Mouse (Mus musculus) forebrain, embryonic 15.5 days (tissue): ENCODE data around the gene Map3k4. TPM values are rescaled to one million over a fixed set of nuclear protein-coding genes. Genes with fewer than 3 reads are reported as not detected.

Experiments
- ATAC-seq: fragments of 200-750 bp; cut with Nextera tagmentation; replicated peaks from 2 replicates; pipeline ENCODE4 v1.8.0; 2017; ENCODE audit warnings: mild to moderate bottlenecking, moderate TSS enrichment, moderate library complexity
- H3K27ac ChIP-seq: fragments of 300-500 bp; sonication (generic); replicated peaks from 2 replicates; pipeline ENCODE4 v1.5.1; 2015; ENCODE audit warnings: mild to moderate bottlenecking, inconsistent platforms
- H3K27me3 ChIP-seq: fragments of 300-500 bp; sonication (generic); 2 replicates; pipeline ENCODE4 v1.6.1; 2015; ENCODE audit warnings: inconsistent platforms
- H3K36me3 ChIP-seq: fragments of 300-500 bp; sonication (generic); 2 replicates; pipeline ENCODE4 v1.6.1; 2015; ENCODE audit warnings: mild to moderate bottlenecking, inconsistent platforms
- H3K4me1 ChIP-seq: fragments of 300-500 bp; sonication (generic); 2 replicates; pipeline ENCODE4 v1.6.1; 2015; ENCODE audit warnings: inconsistent platforms
- H3K4me2 ChIP-seq: fragments of 300-500 bp; sonication (generic); replicated peaks from 2 replicates; pipeline ENCODE4 v1.6.1; 2015; ENCODE audit warnings: mild to moderate bottlenecking, inconsistent platforms
- H3K4me3 ChIP-seq: fragments of 300-500 bp; sonication (generic); 2 replicates; pipeline ENCODE4 v1.5.1; 2015; ENCODE audit warnings: mild to moderate bottlenecking, inconsistent platforms
- H3K9ac ChIP-seq: fragments of 300-500 bp; sonication (generic); replicated peaks from 2 replicates; pipeline ENCODE4 v1.6.1; 2015; ENCODE audit warnings: mild to moderate bottlenecking, inconsistent platforms
- H3K9me3 ChIP-seq: fragments of 300-500 bp; sonication (generic); 2 replicates; pipeline ENCODE4 v1.6.1; 2016; ENCODE audit warnings: inconsistent platforms
- WGBS: fragments of 180-500 bp; shearing (Covaris S2); methylation state at CpG from one replicate; pipeline ENCODE4 v1.1.7; 2015; ENCODE audit warnings: mixed read lengths; 5-methylcytosine and 5-hydroxymethylcytosine counted together
- polyA plus RNA-seq: library from polyadenylated mRNA; unstranded; fragments of >200 nt; fragmentation: Nextera tagmentation; extraction: Ambion mirVana; gene quantifications from 2 replicates; pipeline ENCODE4 v1.2.1, GENCODE M21; 2015

Map3k4 gene
- polyA plus RNA-seq, 1 experiment from 2014 or later: 47.3 TPM

DNA sequence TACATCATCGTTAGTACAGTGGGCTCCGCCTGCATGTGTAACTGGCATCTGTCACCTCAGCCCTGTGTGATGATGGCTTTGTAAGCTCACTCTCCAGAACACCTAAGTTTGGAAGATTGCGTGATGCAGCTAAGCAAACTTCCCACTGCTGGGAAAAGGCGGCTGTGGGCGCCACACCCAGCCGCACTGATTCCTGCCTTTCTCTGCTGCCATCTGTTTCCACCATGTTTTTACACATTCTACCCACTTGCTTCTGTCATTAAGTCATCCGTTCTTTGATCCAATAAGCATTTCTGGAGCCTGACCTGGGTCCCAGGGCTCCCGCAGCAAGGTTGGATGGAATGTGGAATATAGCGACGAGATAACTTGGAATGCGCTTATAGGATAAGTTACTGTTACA lies 106.7 kb downstream of the Map3k4 start:
- no peak overlapping the region for H3K9ac ChIP-seq
- peaks cover 28% of the 10 kb centered on the region for H3K4me1 ChIP-seq
- H3K27me3 ChIP-seq: no peaks in the 10 kb centered on the region
- H3K4me2 ChIP-seq: no peak overlapping the region
- H3K27ac ChIP-seq: 0 out of 2 replicates have a peak overlapping the region, but pooled peaks have one; percentile 5
- H3K9me3 ChIP-seq: no peaks in the 10 kb centered on the region
- 82% methylated on average over 11 of the region's 11 CpGs for WGBS
- peaks cover 25% of the 10 kb centered on the region for H3K36me3 ChIP-seq
- no peak for ATAC-seq
- no peak overlapping the region for H3K4me3 ChIP-seq

DNA sequence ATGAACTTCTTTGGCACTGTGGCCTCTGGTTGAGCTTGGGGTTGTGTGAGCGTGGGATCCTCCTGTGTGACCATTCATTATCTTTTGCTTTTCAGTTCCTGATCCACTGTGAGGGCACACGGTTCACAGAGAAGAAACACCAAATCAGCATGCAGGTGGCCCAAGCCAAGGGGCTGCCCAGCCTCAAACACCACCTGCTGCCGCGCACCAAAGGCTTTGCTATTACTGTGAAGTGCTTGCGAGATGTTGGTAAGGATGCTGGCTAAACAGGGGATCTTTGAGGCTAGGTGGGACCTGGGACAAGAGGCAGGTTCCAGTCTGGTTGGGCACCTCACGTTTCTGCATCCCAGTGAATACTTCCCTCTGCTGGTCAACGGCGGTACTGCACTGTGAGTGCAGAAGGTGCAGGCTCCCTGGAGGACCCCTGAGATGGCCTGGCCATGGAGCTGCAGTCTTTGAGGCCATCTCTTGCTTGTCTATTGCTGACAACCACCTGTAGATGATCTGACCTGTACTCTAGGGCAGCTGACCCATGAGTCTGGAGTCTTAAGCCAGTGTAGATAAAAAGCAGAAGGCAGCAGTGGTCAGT lies 108.0 kb downstream of the Map3k4 start:
- H3K4me2 ChIP-seq: no peak overlapping the region
- H3K4me3 ChIP-seq: no peak overlapping the region
- no peaks in the 10 kb centered on the region for H3K9me3 ChIP-seq
- peaks cover 19% of the 10 kb centered on the region for H3K36me3 ChIP-seq
- H3K27ac ChIP-seq: no peak overlapping the region
- H3K9ac ChIP-seq: no peak overlapping the region
- 34% methylated on average over 8 of the region's 8 CpGs for WGBS
- H3K4me1 ChIP-seq: peaks cover 39% of the 10 kb centered on the region
- peak; percentile 45 for ATAC-seq
- no peaks in the 10 kb centered on the region for H3K27me3 ChIP-seq

DNA sequence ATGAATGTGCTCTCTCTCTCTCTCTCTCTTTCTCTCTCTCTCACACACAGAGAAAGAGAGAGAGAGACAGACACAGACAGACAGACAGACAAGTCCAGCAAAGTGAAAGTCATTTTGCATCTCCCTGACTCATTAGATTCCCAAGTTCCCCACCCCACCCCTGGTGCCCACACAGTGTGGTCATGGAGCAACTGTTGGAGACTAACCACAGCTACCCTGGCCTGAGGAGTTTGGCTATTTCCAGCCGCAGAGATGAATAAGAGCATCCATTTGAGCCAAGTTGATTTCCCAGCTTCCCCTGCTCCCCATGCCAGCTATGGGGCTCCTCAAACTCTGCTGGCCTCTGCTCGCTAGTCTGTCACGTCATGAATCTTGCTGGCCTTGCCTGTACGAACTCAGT lies 109.1 kb downstream of the Map3k4 start:
- Histone ChIP-seq H3K27me3 (no peaks in the 10 kb centered on the region), H3K4me3 (no peak overlapping the region), H3K4me1 (peaks cover 50% of the 10 kb centered on the region), H3K9ac (no peak overlapping the region), H3K4me2 (no peak overlapping the region), H3K27ac (no peak overlapping the region), H3K36me3 (peaks cover 14% of the 10 kb centered on the region; the same call in 1 of the 2 replicates), H3K9me3 (no peaks in the 10 kb centered on the region)
- no peak for ATAC-seq
- 92% methylated on average over 4 of the region's 4 CpGs for WGBS

DNA sequence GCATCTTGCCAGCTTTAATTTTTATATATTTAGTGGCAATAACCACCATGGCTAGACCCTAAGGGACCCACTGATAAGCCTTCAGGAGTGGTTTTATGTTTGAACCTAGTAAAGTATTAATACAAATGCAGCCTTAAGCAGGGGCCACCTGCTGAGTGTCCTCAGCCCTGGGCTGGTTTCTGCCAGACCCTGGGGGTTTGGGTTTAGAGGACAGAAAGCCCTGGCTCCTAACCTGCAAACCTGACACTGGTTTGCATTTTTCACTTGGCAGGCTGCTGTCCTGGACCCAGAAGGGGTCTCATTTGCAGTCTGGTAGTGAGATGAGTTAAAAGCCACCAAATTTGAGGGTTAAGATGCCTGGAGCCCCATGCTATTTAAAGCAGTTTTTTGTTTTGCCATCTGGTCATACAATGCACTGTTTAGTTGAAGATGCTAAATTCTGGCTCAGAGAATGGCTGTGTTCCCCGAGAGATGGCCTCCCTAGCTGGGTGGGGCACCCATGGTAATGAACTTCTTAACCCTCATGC lies 111.5 kb downstream of the Map3k4 start:
- Histone ChIP-seq H3K4me3 (no peak overlapping the region), H3K27me3 (no peaks in the 10 kb centered on the region), H3K9me3 (no peaks in the 10 kb centered on the region), H3K27ac (peak overlapping the region; percentile 53; the same call in 1 of the 2 replicates), H3K9ac (no peak overlapping the region), H3K36me3 (peaks cover 7% of the 10 kb centered on the region; the same call in 1 of the 2 replicates), H3K4me1 (peaks cover 58% of the 10 kb centered on the region), H3K4me2 (no peak overlapping the region)
- 7% methylated on average over 1 of the region's 1 CpGs for WGBS
- ATAC-seq: no peak

DNA sequence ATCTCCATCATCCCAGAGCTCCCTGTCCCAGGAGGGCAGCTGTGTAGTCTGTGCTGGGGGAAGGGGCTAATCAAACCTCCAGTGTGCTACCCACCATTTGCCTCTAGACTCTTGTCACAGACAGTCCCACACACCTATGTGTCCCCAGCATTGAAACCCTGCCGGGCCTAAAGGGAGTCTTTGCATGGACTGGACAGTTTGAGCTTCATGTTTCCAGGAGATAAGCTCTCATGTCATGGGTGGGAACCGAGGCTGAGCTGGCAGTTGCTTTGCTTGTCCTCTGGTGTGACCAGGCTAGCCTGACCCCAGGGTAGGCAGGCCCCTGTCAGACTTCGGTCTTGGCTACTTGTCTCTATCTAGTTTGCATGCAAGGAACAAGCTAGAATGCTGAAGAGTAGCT lies 112.3 kb downstream of the Map3k4 start:
- WGBS: 80% methylated on average over 3 of the region's 3 CpGs
- no peaks in the 10 kb centered on the region for H3K9me3 ChIP-seq
- no peak overlapping the region for H3K9ac ChIP-seq
- no peak overlapping the region for H3K4me3 ChIP-seq
- no peaks in the 10 kb centered on the region for H3K27me3 ChIP-seq
- peaks cover 5% of the 10 kb centered on the region; the same call in 1 of the 2 replicates for H3K36me3 ChIP-seq
- H3K4me1 ChIP-seq: peaks cover 50% of the 10 kb centered on the region
- no peak overlapping the region for H3K4me2 ChIP-seq
- no peak for ATAC-seq
- no peak overlapping the region for H3K27ac ChIP-seq

DNA sequence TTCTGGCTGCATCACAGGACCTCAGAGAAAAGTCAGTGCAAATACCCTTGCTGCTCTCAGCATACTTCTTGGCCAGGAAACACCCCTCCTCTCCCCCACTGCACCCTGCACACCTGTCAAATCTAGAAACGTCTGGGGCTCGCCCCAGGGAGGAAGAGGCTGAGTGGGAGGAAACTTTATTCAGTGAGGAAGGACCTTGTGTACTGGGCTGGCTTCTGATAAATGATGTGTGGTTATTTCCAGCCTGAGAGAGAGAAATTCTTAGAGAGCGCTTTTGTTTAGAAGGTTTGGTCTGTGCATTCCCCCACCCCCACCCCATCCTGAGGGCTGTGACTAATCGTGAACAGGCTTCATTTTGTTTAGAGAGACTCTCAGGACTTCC lies 112.9 kb downstream of the Map3k4 start:
- no peak overlapping the region for H3K4me3 ChIP-seq

DNA sequence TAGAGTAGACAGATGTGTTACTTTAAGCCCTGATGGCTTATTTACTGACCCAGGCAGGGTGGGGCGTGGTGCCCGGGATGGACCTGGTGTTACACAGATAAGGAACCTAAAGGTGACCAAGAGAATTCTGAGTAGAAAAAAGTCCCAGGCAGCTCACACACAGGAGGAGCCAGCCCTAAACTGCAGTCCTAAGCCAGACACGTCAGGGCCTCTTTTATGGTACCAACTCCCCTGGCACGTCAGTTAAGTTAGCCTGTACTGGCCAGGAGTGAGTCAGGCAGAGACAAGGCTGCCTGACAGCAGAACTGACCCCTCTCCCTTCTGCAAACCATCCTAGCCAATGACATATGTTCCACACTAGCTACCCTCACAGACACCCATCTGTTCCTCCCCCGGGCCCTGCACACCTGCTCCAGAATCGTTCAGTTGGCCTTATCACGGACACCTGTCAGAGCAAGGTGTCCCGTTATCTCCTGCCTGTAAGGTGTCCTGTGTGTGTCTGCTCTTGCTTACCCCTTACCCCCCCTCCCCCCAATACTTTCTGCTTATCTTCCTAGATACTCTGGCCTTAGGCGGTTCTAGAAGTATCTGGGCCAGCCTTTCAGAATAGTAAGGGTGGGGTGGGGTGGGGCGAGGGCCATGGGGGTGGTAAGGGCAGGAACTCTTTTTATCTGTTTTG lies 113.4 kb downstream of the Map3k4 start:
- 66% methylated on average over 10 of the region's 10 CpGs for WGBS

More for the DNA sequence above, 112.9 kb downstream of the Map3k4 start:
- Histone ChIP-seq H3K4me2 (no peak overlapping the region), H3K27me3 (no peaks in the 10 kb centered on the region), H3K27ac (no peak overlapping the region), H3K4me1 (peaks cover 49% of the 10 kb centered on the region), H3K9ac (no peak overlapping the region), H3K9me3 (no peaks in the 10 kb centered on the region), H3K36me3 (no peaks in the 10 kb centered on the region)
- ATAC-seq: no peak
- 44% methylated on average over 4 of the region's 4 CpGs for WGBS

DNA sequence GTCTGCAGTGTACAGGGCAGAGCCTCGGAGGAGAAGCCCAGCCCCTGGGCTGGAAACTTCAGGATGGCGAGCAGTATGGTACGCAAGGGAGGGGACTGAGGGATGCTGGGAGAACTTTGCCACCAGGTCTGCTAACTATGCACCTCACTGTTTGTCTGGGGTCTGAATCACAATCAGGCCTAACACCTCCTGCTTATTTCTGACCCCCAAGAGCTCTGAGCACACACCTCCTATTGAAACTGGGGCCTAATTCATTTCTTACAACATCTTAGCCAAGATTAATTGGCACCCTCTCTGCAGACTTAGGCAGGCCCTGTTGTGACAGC lies 113.9 kb downstream of the Map3k4 start:
- no peaks in the 10 kb centered on the region for H3K9me3 ChIP-seq
- peaks cover 56% of the 10 kb centered on the region for H3K4me1 ChIP-seq
- no peak for ATAC-seq
- WGBS: 74% methylated on average over 3 of the region's 3 CpGs
- no peak overlapping the region for H3K4me3 ChIP-seq
- no peak overlapping the region for H3K4me2 ChIP-seq
- H3K9ac ChIP-seq: no peak overlapping the region
- no peak overlapping the region for H3K27ac ChIP-seq
- H3K36me3 ChIP-seq: no peaks in the 10 kb centered on the region
- no peaks in the 10 kb centered on the region for H3K27me3 ChIP-seq

More for the DNA sequence above, 113.4 kb downstream of the Map3k4 start:
- ATAC-seq: no peak
- Histone ChIP-seq H3K4me2 (no peak overlapping the region), H3K4me3 (no peak overlapping the region), H3K36me3 (no peaks in the 10 kb centered on the region), H3K4me1 (peaks cover 51% of the 10 kb centered on the region), H3K9ac (no peak overlapping the region), H3K27ac (no peak overlapping the region), H3K27me3 (no peaks in the 10 kb centered on the region), H3K9me3 (no peaks in the 10 kb centered on the region)

DNA sequence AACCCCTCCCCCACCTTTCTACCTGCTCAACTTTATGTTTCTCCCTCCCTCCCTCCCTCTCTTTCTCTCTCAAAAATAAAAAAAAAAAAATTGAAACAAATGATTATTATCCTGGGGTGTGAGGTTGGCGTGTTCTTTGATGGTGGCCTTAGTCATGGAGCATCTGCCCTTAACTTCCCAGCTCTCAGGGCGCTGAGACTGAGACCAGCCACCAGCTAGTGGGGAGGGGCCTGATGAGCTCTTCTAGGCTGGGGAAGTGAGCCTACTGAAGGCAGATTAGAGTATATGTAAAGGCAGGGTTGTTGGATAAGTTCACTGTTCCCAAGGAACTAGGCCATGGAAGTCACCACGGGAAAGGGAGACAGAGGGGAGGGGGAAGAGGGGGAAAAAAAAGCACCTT lies 114.3 kb downstream of the Map3k4 start:
- 69% methylated on average over 3 of the region's 3 CpGs for WGBS
- no peak overlapping the region for H3K4me3 ChIP-seq
- no peak overlapping the region for H3K9ac ChIP-seq
- no peaks in the 10 kb centered on the region for H3K36me3 ChIP-seq
- no peak for ATAC-seq
- H3K4me2 ChIP-seq: no peak overlapping the region
- no peaks in the 10 kb centered on the region for H3K27me3 ChIP-seq
- peaks cover 57% of the 10 kb centered on the region for H3K4me1 ChIP-seq
- H3K27ac ChIP-seq: no peak overlapping the region
- no peaks in the 10 kb centered on the region for H3K9me3 ChIP-seq

DNA sequence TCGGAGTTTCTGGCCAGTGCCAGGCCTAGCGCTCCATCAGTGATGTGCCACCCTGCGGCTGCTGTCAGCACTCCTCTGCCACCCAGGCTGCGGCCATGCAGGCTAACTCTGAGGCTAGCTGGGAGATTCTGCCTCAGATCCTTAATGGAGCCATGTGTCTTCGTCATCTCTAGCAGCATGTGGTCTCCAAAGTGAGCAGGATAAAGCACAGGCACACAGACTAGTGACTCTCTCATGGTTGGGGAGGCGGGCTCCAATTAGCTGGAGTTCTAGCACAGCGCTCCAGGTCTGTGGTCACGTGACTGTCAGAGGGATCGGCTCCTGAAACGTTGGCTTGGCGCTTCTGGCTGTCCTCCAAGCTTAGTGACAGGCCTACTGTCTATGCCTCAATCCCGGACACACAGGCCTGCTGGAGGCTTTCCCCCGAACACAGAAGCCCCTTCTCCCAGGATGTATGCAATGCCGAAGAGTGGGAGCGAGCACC lies 115.1 kb downstream of the Map3k4 start:
- ATAC-seq: peak; percentile 77
- 0 out of 2 replicates have a peak overlapping the region, but pooled peaks have one; percentile 12 for H3K27ac ChIP-seq
- H3K4me3 ChIP-seq: no peak overlapping the region
- H3K9ac ChIP-seq: no peak overlapping the region
- H3K27me3 ChIP-seq: no peaks in the 10 kb centered on the region
- no peaks in the 10 kb centered on the region for H3K9me3 ChIP-seq
- H3K36me3 ChIP-seq: 0 out of 2 replicates have a peak, but pooled peaks cover 4% of the 10 kb centered on the region
- H3K4me1 ChIP-seq: peaks cover 57% of the 10 kb centered on the region
- H3K4me2 ChIP-seq: no peak overlapping the region; the same call in 1 of the 2 replicates
- 27% methylated on average over 15 of the region's 15 CpGs for WGBS

DNA sequence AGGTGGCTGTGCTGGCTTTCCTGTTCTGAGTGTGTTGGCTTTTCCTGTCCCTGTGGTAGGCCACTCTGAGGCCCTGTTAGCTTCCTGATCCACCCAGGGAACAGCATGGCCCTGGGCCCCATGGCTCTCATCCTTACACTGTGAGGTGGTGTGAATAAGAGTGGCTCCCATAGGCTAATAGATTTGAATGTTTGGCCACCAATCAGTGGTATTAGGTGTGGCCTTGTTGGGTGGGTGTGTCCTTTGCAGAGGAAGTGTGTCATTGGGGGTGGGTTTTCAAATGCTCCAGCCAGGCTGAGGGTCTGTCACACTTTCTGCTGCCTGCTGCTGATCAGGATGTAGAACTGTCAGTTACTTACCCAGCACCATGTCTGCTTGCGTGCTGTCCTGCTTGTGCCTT lies 117.5 kb downstream of the Map3k4 start:
- no peak for ATAC-seq
- no peaks in the 10 kb centered on the region for H3K27me3 ChIP-seq
- no peak overlapping the region for H3K27ac ChIP-seq
- no peak overlapping the region for H3K9ac ChIP-seq
- H3K4me1 ChIP-seq: peaks cover 39% of the 10 kb centered on the region
- 91% methylated on average over 1 of the region's 1 CpGs for WGBS
- no peak overlapping the region for H3K4me2 ChIP-seq
- H3K4me3 ChIP-seq: no peak overlapping the region
- 0 out of 2 replicates have a peak, but pooled peaks cover 4% of the 10 kb centered on the region for H3K36me3 ChIP-seq
- H3K9me3 ChIP-seq: no peaks in the 10 kb centered on the region

DNA sequence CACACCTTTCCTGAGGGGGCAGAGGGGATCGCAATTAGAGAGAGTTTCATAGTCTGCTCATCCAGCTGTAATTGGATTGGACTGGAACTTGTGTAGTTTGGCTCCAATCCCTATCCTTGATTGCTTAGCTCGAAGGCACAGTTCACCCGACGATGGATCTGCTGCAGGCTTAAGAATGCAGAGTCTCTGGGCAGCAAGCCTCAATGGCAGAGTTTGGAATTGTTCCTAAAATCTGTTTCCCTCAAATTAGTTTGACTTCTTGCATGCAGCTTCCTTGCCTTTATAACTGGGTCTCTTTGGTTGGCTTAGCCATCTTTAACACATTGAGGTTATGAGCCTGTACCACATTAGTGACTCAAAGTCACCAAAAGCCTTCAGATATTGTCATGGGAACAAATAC lies 118.7 kb downstream of the Map3k4 start:
- Histone ChIP-seq H3K27me3 (no peaks in the 10 kb centered on the region), H3K27ac (no peak overlapping the region), H3K36me3 (0 out of 2 replicates have a peak, but pooled peaks cover 4% of the 10 kb centered on the region), H3K4me2 (no peak overlapping the region), H3K4me1 (peaks cover 27% of the 10 kb centered on the region), H3K9ac (no peak overlapping the region), H3K9me3 (no peaks in the 10 kb centered on the region), H3K4me3 (no peak overlapping the region)
- WGBS: 61% methylated on average over 4 of the region's 4 CpGs
- ATAC-seq: no peak
